Mouse (Mus musculus): ENCODE results near the gene Mlxip. TPM values are rescaled to one million over a fixed set of nuclear protein-coding genes. Genes with fewer than 3 reads are reported as not detected.

Gene Mlxip
- polyA plus RNA-seq, 1 experiment from 2014 or later: 21.1 TPM

DNA sequence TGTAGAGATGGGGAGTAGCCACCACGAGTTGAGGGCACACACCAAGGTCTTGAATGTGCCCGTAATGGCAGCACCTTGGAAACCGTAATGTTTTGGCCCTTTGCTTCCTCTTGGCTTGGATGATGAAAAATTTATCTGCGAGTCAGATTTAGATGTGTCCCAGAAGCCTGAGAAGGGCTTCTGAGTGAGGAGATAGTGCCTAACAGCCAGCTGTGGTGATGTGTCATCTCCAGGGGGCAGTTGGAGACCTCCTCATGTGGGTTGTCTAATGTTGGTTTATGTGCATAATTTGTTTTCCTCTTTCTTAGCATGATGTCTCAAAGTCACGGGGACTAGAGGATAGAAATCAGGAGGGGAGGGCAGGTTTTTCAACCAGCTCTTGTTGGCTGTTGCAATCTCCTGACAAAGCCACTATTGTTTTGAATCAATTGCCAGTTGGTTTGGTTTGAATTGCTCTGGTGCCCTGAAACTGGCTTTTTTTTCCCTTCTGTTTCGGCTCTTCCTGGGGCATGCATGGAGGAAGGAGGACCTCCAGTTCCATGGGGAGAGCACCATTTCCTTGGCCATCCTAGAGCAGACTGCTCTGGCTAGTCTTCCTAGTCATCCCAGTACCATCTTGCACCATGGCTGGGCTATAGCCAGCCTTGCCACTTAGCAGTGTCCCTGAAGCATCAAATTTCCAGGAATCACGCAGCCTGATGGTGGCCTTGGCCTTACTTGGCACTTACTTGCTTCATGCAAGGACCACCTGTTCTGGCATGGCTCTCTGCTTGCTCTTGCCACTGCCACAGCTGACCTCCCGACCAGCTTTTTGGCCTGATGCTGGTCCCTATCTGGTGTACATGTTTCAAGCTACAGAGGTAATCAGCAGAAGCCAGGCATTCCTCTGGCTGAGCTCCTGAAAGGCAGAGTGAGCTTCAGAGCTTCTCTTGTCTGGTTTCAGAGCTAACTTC lies 22.2 kb downstream of the Mlxip start:
- Histone ChIP-seq H3K4me1 (peaks cover 18% of the 10 kb centered on the region), H3K36me3 (no peaks in the 10 kb centered on the region), H3K27ac (0 out of 2 replicates have a peak overlapping the region, but pooled peaks have one; percentile 10), H3K4me3 (no peak overlapping the region), H3K9me3 (replicated peaks) (no peaks in the 10 kb centered on the region), H3K27me3 (ENCODE audit: low read depth, poor library complexity, severe bottlenecking) (no peaks in the 10 kb centered on the region)
- DNase-seq (ENCODE audit: low spot score): no peak
- 82% methylated on average over 8 of the region's 8 CpGs for WGBS

DNA sequence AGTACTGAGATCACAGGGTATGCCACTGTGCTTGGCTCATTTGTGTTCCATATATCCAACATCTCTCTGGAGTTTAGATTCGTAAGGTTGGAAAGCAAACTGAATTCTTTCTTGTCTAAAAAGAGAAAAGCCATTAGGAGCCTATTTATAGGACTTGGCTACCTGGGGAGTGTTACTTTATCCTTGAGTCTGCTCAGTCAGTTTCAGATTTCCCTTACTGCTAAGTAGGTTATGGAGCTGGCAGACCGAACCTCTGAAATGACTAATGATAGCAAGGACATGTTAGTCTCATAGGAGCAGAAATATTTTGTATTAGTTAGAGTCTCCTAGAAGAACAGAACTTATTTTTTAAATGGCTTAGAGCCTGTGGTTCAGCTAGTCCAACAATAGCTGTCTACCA lies 29.3 kb downstream of the Mlxip start:
- H3K4me3 ChIP-seq: no peak overlapping the region
- 79% methylated on average over 2 of the region's 2 CpGs for WGBS

GRCm38 (mm10) chr5:123427556-123427955 lies 33.0 kb downstream of the Mlxip start:
- no peak for DNase-seq (ENCODE audit: low spot score)
- Histone ChIP-seq H3K27ac (no peak overlapping the region), H3K27me3 (ENCODE audit: low read depth, poor library complexity, severe bottlenecking) (no peaks in the 10 kb centered on the region), H3K9me3 (replicated peaks) (no peaks in the 10 kb centered on the region; the same call in 1 of the 2 replicates), H3K36me3 (peaks cover 8% of the 10 kb centered on the region), H3K4me1 (no peaks in the 10 kb centered on the region), H3K4me3 (no peak overlapping the region)
- WGBS: 96% methylated on average over 1 of the region's 1 CpGs

More for the DNA sequence above, 29.3 kb downstream of the Mlxip start:
- Histone ChIP-seq H3K27ac (no peak overlapping the region), H3K9me3 (replicated peaks) (no peaks in the 10 kb centered on the region; the same call in 1 of the 2 replicates), H3K4me1 (peaks cover 18% of the 10 kb centered on the region), H3K36me3 (peaks cover 8% of the 10 kb centered on the region), H3K27me3 (ENCODE audit: low read depth, poor library complexity, severe bottlenecking) (no peaks in the 10 kb centered on the region)
- DNase-seq (ENCODE audit: low spot score): no peak

- DNase-seq (ENCODE audit: low spot score): no peak
- peaks cover 3% of the 10 kb centered on the region for H3K36me3 ChIP-seq
- no peak overlapping the region for H3K27ac ChIP-seq
- no peaks in the 10 kb centered on the region for H3K27me3 ChIP-seq (ENCODE audit: low read depth, poor library complexity, severe bottlenecking)
- WGBS: 88% methylated on average over 13 of the region's 13 CpGs
- H3K4me3 ChIP-seq: no peak overlapping the region
- no peaks in the 10 kb centered on the region; the same call in 1 of the 2 replicates for H3K9me3 ChIP-seq (replicated peaks)
- peaks cover 6% of the 10 kb centered on the region; the same call in 1 of the 2 replicates for H3K4me1 ChIP-seq
These were observed 37.1 kb downstream of the Mlxip start for GRCm38 (mm10) chr5:123431524-123432304.

- no peaks in the 10 kb centered on the region for H3K9me3 ChIP-seq (replicated peaks)
- no peak for DNase-seq (ENCODE audit: low spot score)
- H3K36me3 ChIP-seq: no peaks in the 10 kb centered on the region
- no peak overlapping the region for H3K27ac ChIP-seq
- WGBS: 92% methylated on average over 3 of the region's 3 CpGs
- no peaks in the 10 kb centered on the region for H3K27me3 ChIP-seq (ENCODE audit: low read depth, poor library complexity, severe bottlenecking)
- H3K4me3 ChIP-seq: no peak overlapping the region
- peaks cover 6% of the 10 kb centered on the region; the same call in 1 of the 2 replicates for H3K4me1 ChIP-seq
These were observed 37.8 kb downstream of the Mlxip start for GRCm38 (mm10) chr5:123432305-123432874.

GRCm38 (mm10) chr5:123436071-123436779 lies 41.6 kb downstream of the Mlxip start:
- Histone ChIP-seq H3K27me3 (ENCODE audit: low read depth, poor library complexity, severe bottlenecking) (no peaks in the 10 kb centered on the region), H3K4me1 (peaks cover 6% of the 10 kb centered on the region; the same call in 1 of the 2 replicates), H3K9me3 (replicated peaks) (no peaks in the 10 kb centered on the region), H3K4me3 (no peak overlapping the region), H3K36me3 (0 out of 2 replicates have a peak, but pooled peaks cover 3% of the 10 kb centered on the region), H3K27ac (0 out of 2 replicates have a peak overlapping the region, but pooled peaks have one; percentile 7)
- DNase-seq (ENCODE audit: low spot score): no peak
- 77% methylated on average over 8 of the region's 8 CpGs for WGBS

DNA sequence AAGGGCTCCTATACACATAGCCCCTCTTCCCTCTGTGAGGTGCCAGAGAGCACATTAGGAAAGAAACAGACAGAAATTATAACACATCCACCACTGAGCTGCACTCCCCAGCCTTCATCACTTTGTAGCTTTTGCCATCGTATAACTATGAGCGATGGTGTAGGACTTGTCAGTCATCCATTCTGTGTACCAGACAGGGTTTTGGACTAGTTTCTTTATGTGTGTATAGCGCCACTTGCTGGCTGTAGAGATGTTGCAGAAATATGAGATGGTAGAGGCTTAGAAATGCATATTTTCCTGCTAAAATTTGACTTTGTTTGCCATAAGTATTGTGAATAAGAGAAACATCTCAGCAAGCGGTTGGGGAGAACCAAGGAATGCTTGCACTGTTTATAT lies 42.2 kb downstream of the Mlxip start:
- peaks cover 8% of the 10 kb centered on the region; the same call in 1 of the 2 replicates for H3K36me3 ChIP-seq
- no peaks in the 10 kb centered on the region for H3K9me3 ChIP-seq (replicated peaks)
- WGBS: 59% methylated on average over 4 of the region's 4 CpGs
- H3K4me3 ChIP-seq: no peak overlapping the region
- no peak for DNase-seq (ENCODE audit: low spot score)
- no peak overlapping the region for H3K27ac ChIP-seq
- H3K4me1 ChIP-seq: peaks cover 6% of the 10 kb centered on the region; the same call in 1 of the 2 replicates
- H3K27me3 ChIP-seq (ENCODE audit: low read depth, poor library complexity, severe bottlenecking): no peaks in the 10 kb centered on the region

GRCm38 (mm10) chr5:123438381-123438780 lies 43.8 kb downstream of the Mlxip start:
- WGBS: 92% methylated on average over 3 of the region's 3 CpGs
- H3K4me1 ChIP-seq: peaks cover 6% of the 10 kb centered on the region; the same call in 1 of the 2 replicates
- H3K4me3 ChIP-seq: no peak overlapping the region
- DNase-seq (ENCODE audit: low spot score): no peak
- H3K27ac ChIP-seq: no peak overlapping the region
- H3K36me3 ChIP-seq: peaks cover 24% of the 10 kb centered on the region
- no peaks in the 10 kb centered on the region for H3K27me3 ChIP-seq (ENCODE audit: low read depth, poor library complexity, severe bottlenecking)
- H3K9me3 ChIP-seq (replicated peaks): no peaks in the 10 kb centered on the region

- WGBS: 98% methylated on average over 1 of the region's 1 CpGs
- H3K4me3 ChIP-seq: no peak overlapping the region
- no peak overlapping the region for H3K27ac ChIP-seq
- peaks cover 32% of the 10 kb centered on the region for H3K36me3 ChIP-seq
- H3K4me1 ChIP-seq: peaks cover 6% of the 10 kb centered on the region; the same call in 1 of the 2 replicates
- H3K9me3 ChIP-seq (replicated peaks): no peaks in the 10 kb centered on the region
- no peaks in the 10 kb centered on the region for H3K27me3 ChIP-seq (ENCODE audit: low read depth, poor library complexity, severe bottlenecking)
- no peak for DNase-seq (ENCODE audit: low spot score)
These were observed 44.7 kb downstream of the Mlxip start for GRCm38 (mm10) chr5:123439312-123439711.

DNA sequence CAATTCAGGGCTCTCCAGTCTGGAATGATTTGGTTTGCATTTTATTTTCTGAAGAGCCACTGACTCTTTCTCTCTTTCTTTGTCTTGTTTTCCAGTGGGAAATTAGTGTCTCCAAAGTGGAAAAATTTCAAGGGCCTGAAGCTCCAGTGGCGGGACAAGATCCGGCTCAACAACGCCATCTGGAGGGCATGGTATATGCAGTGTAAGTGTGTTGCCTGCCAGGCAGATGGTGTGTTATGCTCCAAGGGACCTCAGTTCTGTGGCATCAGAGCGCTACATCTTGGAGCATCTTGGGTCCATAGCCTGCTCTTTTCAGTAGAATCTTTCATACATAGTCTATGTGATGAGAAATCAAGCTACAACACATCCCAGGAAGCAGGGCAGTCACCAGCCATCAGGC lies 45.3 kb downstream of the Mlxip start:
- Histone ChIP-seq H3K36me3 (peaks cover 38% of the 10 kb centered on the region), H3K27me3 (ENCODE audit: low read depth, poor library complexity, severe bottlenecking) (no peaks in the 10 kb centered on the region), H3K4me3 (no peak overlapping the region), H3K4me1 (peaks cover 6% of the 10 kb centered on the region; the same call in 1 of the 2 replicates), H3K27ac (no peak overlapping the region), H3K9me3 (replicated peaks) (no peaks in the 10 kb centered on the region)
- WGBS: 83% methylated on average over 4 of the region's 4 CpGs
- DNase-seq (ENCODE audit: low spot score): no peak

- DNase-seq (ENCODE audit: low spot score): no peak
- H3K4me1 ChIP-seq: peaks cover 6% of the 10 kb centered on the region; the same call in 1 of the 2 replicates
- 69% methylated on average over 4 of the region's 4 CpGs for WGBS
- no peaks in the 10 kb centered on the region for H3K27me3 ChIP-seq (ENCODE audit: low read depth, poor library complexity, severe bottlenecking)
- H3K9me3 ChIP-seq (replicated peaks): no peaks in the 10 kb centered on the region
- no peak overlapping the region for H3K27ac ChIP-seq
- H3K4me3 ChIP-seq: no peak overlapping the region
- peaks cover 45% of the 10 kb centered on the region for H3K36me3 ChIP-seq
These were observed 46.1 kb downstream of the Mlxip start for GRCm38 (mm10) chr5:123440664-123441063.

- H3K27me3 ChIP-seq (ENCODE audit: low read depth, poor library complexity, severe bottlenecking): no peaks in the 10 kb centered on the region
- DNase-seq (ENCODE audit: low spot score): no peak
- peaks cover 61% of the 10 kb centered on the region for H3K36me3 ChIP-seq
- H3K4me3 ChIP-seq: no peak overlapping the region
- no peaks in the 10 kb centered on the region for H3K9me3 ChIP-seq (replicated peaks)
- 92% methylated on average over 3 of the region's 3 CpGs for WGBS
- H3K27ac ChIP-seq: no peak overlapping the region
- no peaks in the 10 kb centered on the region for H3K4me1 ChIP-seq
These were observed 47.7 kb downstream of the Mlxip start for GRCm38 (mm10) chr5:123442283-123442682.
